Mouse (Mus musculus) ES-Bruce4 (cell line): ENCODE measurements around the gene Uevld. TPM values are rescaled to one million over a fixed set of nuclear protein-coding genes. Genes with fewer than 3 reads are reported as not detected.
"Not testable (repeated sequence)": the region's sequence is repeated elsewhere in the genome, so short reads cannot be mapped to it uniquely, and the experiment has no call there.

Experiments
- H3K27ac ChIP-seq: 2 replicates; pipeline ENCODE4 v1.5.1; 2012; ENCODE audit warnings: low read length, inconsistent platforms; ENCODE audit not compliant: insufficient read depth
- H3K27me3 ChIP-seq: 2 replicates; pipeline ENCODE4 v1.6.1; 2012; ENCODE audit warnings: mild to moderate bottlenecking, low read length, inconsistent platforms; ENCODE audit not compliant: control insufficient read depth, poor library complexity, insufficient read depth, severe bottlenecking
- H3K36me3 ChIP-seq: 2 replicates; pipeline ENCODE4 v1.6.1; 2012; ENCODE audit warnings: inconsistent platforms, mild to moderate bottlenecking, low read length, moderate library complexity; ENCODE audit not compliant: control insufficient read depth, poor library complexity, insufficient read depth, severe bottlenecking
- H3K4me1 ChIP-seq: one replicate; pipeline ENCODE4 v1.8.1; 2011; ENCODE audit warnings: low read length; ENCODE audit not compliant: control insufficient read depth, insufficient read depth
- H3K4me3 ChIP-seq: 2 replicates; pipeline ENCODE4 v1.5.1; 2011; ENCODE audit warnings: low read depth, mild to moderate bottlenecking, low read length
- H3K9ac ChIP-seq: 2 replicates; pipeline ENCODE4 v1.6.1; 2012; ENCODE audit warnings: low read depth, mild to moderate bottlenecking, inconsistent platforms; ENCODE audit not compliant: poor library complexity, severe bottlenecking
- H3K9me3 ChIP-seq: replicated peaks from 2 replicates; pipeline ENCODE4 v1.6.1; 2012; ENCODE audit warnings: mild to moderate bottlenecking, low read length, inconsistent platforms; ENCODE audit not compliant: control insufficient read depth, poor library complexity, insufficient read depth, severe bottlenecking
- CTCF ChIP-seq: IDR thresholded peaks from one replicate; pipeline ENCODE4 v1.8.1; 2011; ENCODE audit warnings: low read depth, low read length
- EP300 ChIP-seq: IDR thresholded peaks from 2 replicates; pipeline ENCODE4 v1.6.1; 2011; ENCODE audit warnings: low read depth, low read length; ENCODE audit not compliant: insufficient read depth
- POLR2A ChIP-seq: IDR thresholded peaks from one replicate; pipeline ENCODE4 v1.8.1; 2011; ENCODE audit warnings: low read length; ENCODE audit not compliant: insufficient read depth
- polyA plus RNA-seq: library from polyadenylated mRNA; stranded (reverse); fragments of >200 nt; gene quantifications from 2 replicates; pipeline ENCODE4 v1.2.4, GENCODE M21; 2011; ENCODE audit warnings: low read depth; ENCODE audit not compliant: missing spikeins, insufficient read depth, insufficient read length

Uevld gene
- polyA plus RNA-seq, 1 experiment: 64.5 TPM

- no peaks in the 10 kb centered on the region for H3K27me3 ChIP-seq
- no peak overlapping the region for H3K27ac ChIP-seq
- H3K9me3 ChIP-seq: no peaks in the 10 kb centered on the region
- H3K4me1 ChIP-seq: no peaks in the 10 kb centered on the region
- H3K36me3 ChIP-seq: peaks cover 49% of the 10 kb centered on the region
- no peak for TF ChIP-seq POLR2A
- no peak for TF ChIP-seq CTCF
- TF ChIP-seq EP300: no peak
- H3K4me3 ChIP-seq: no peak overlapping the region
- H3K9ac ChIP-seq: no peak overlapping the region
These were observed 47.1 kb downstream of the Uevld start for GRCm38 (mm10) chr7:46911250-46911649.

GRCm38 (mm10) chr7:46899343-46899742 is 59.0 kb downstream of the Uevld start:
- H3K4me1 ChIP-seq: no peaks in the 10 kb centered on the region
- no peak overlapping the region for H3K4me3 ChIP-seq
- no peaks in the 10 kb centered on the region for H3K27me3 ChIP-seq
- no peak for TF ChIP-seq EP300
- TF ChIP-seq CTCF: no peak
- TF ChIP-seq POLR2A: no peak
- H3K9me3 ChIP-seq: no peaks in the 10 kb centered on the region
- H3K9ac ChIP-seq: no peak overlapping the region
- no peak overlapping the region for H3K27ac ChIP-seq
- H3K36me3 ChIP-seq: peaks cover 44% of the 10 kb centered on the region

GRCm38 (mm10) chr7:46895511-46895910 is 62.8 kb downstream of the Uevld start:
- H3K27ac ChIP-seq: no peak overlapping the region
- TF ChIP-seq EP300: no peak
- no peak for TF ChIP-seq POLR2A
- TF ChIP-seq CTCF: no peak
- H3K36me3 ChIP-seq: peaks cover 61% of the 10 kb centered on the region
- H3K9me3 ChIP-seq: no peaks in the 10 kb centered on the region
- no peaks in the 10 kb centered on the region for H3K27me3 ChIP-seq
- no peak overlapping the region for H3K4me3 ChIP-seq
- H3K4me1 ChIP-seq: no peaks in the 10 kb centered on the region
- H3K9ac ChIP-seq: no peak overlapping the region

GRCm38 (mm10) chr7:46883304-46883703 is 75.0 kb downstream of the Uevld start:
- H3K27ac ChIP-seq: no peak overlapping the region
- TF ChIP-seq EP300: no peak
- TF ChIP-seq POLR2A: no peak
- TF ChIP-seq CTCF: no peak
- no peak overlapping the region for H3K9ac ChIP-seq
- H3K4me3 ChIP-seq: no peak overlapping the region
- H3K27me3 ChIP-seq: no peaks in the 10 kb centered on the region
- H3K4me1 ChIP-seq: no peaks in the 10 kb centered on the region
- no peaks in the 10 kb centered on the region; the same call in none of the 2 replicates for H3K36me3 ChIP-seq
- H3K9me3 ChIP-seq: no peaks in the 10 kb centered on the region

- H3K27ac ChIP-seq, H3K4me3 ChIP-seq, H3K36me3 ChIP-seq, H3K9me3 ChIP-seq, H3K27me3 ChIP-seq, H3K4me1 ChIP-seq, H3K9ac ChIP-seq: not testable (repeated sequence)
These were observed 76.4 kb downstream of the Uevld start for GRCm38 (mm10) chr7:46881941-46882340.

- Histone ChIP-seq H3K27ac (no peak overlapping the region), H3K36me3 (no peaks in the 10 kb centered on the region), H3K4me1 (no peaks in the 10 kb centered on the region), H3K4me3 (no peak overlapping the region), H3K27me3 (no peaks in the 10 kb centered on the region), H3K9me3 (no peaks in the 10 kb centered on the region), H3K9ac (no peak overlapping the region)
- TF ChIP-seq EP300 (no peak), POLR2A (no peak), CTCF (no peak)
These were observed 77.3 kb downstream of the Uevld start for GRCm38 (mm10) chr7:46880992-46881391.
